Mouse (Mus musculus) heart, embryonic 11.5 days (tissue): ENCODE results near the gene Olfr1496. TPM values are rescaled to one million over a fixed set of nuclear protein-coding genes. Genes with fewer than 3 reads are reported as not detected.

Source experiments
- ATAC-seq: fragments of 200-750 bp; cut with Nextera tagmentation; replicated peaks from 2 replicates; pipeline ENCODE4 v1.8.0; 2017; ENCODE audit warnings: moderate library complexity; ENCODE audit not compliant: insufficient number of reproducible peaks, low FRiP score, low TSS enrichment
- H3K27ac ChIP-seq: fragments of 300-500 bp; sonication (generic); 2 replicates; pipeline ENCODE4 v1.5.1; 2014; ENCODE audit warnings: mild to moderate bottlenecking, low read depth, low read length
- H3K27me3 ChIP-seq: fragments of 300-500 bp; sonication (generic); 2 replicates; pipeline ENCODE4 v1.6.1; 2014; ENCODE audit warnings: mild to moderate bottlenecking, low read length, mixed read lengths; ENCODE audit not compliant: control insufficient read depth, insufficient read depth
- H3K36me3 ChIP-seq: fragments of 300-500 bp; sonication (generic); 2 replicates; pipeline ENCODE4 v1.6.1; 2014; ENCODE audit warnings: mild to moderate bottlenecking, low read length, moderate library complexity, mixed read lengths; ENCODE audit not compliant: control insufficient read depth, insufficient read depth
- H3K4me1 ChIP-seq: fragments of 300-500 bp; sonication (generic); 2 replicates; pipeline ENCODE4 v1.6.1; 2014; ENCODE audit warnings: low read length; ENCODE audit not compliant: control insufficient read depth, insufficient read depth
- H3K4me2 ChIP-seq: fragments of 300-500 bp; sonication (generic); 2 replicates; pipeline ENCODE4 v1.6.1; 2014; ENCODE audit warnings: mild to moderate bottlenecking, moderate library complexity
- H3K4me3 ChIP-seq: fragments of 300-500 bp; sonication (generic); 2 replicates; pipeline ENCODE4 v1.5.1; 2014; ENCODE audit warnings: low read depth, low read length
- H3K9ac ChIP-seq: fragments of 300-500 bp; sonication (generic); 2 replicates; pipeline ENCODE4 v1.6.1; 2014; ENCODE audit warnings: mild to moderate bottlenecking, low read depth, low read length, moderate library complexity
- H3K9me3 ChIP-seq: fragments of 300-500 bp; sonication (generic); replicated peaks from 2 replicates; pipeline ENCODE4 v1.6.1; 2016; ENCODE audit warnings: low read length; ENCODE audit not compliant: control insufficient read depth
- WGBS: fragments of 180-500 bp; shearing (Covaris S2); extraction: QIAGEN DNeasy Blood & Tissue Kit; methylation state at CpG from one replicate; pipeline ENCODE4 v1.1.7; 2014; ENCODE audit not compliant: insufficient replicate concordance; 5-methylcytosine and 5-hydroxymethylcytosine counted together
- polyA plus RNA-seq: library from polyadenylated mRNA; unstranded; fragments of >200 nt; fragmentation: Nextera tagmentation; extraction: Ambion mirVana; gene quantifications from 2 replicates; pipeline ENCODE4 v1.2.1, GENCODE M21; 2014

Olfr1496 gene
- polyA plus RNA-seq, 1 experiment from 2014 or later = not detected

DNA sequence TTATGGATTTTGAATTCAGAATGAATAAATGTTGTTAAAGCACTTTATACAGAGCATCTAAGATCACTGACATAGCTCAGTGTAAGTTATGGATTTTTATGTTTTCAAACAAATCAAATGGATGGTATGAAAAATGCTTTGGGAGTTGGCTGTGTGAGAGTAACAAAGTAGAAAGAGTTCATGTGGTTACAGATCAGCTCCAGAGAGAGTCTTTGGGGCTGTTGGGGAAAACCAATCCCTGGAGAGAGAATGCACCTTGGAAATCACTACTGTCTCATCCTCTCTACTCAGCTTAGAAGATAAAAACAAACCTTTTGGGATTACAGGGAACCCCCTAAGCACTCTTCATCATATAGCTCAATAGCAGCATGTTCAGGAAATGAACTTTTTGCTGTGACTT lies 41.7 kb downstream of the Olfr1496 start, which contains the start of gene Olfr1499:
Gene Olfr1499 (minus strand): TSS at position 101 of the 400 bp plus-strand sequence.
- H3K9me3 ChIP-seq = no peaks in the 10 kb centered on the region
- H3K27me3 ChIP-seq = no peaks in the 10 kb centered on the region
- no peaks in the 10 kb centered on the region for H3K36me3 ChIP-seq
- no peak within 1 kb of the TSS for H3K4me2 ChIP-seq
- H3K4me1 ChIP-seq = no peaks in the 10 kb centered on the region
- no peak within 1 kb of the TSS for H3K27ac ChIP-seq
- no peak for ATAC-seq
- no peak within 1 kb of the TSS for H3K9ac ChIP-seq
- H3K4me3 ChIP-seq = no peak within 1 kb of the TSS

DNA sequence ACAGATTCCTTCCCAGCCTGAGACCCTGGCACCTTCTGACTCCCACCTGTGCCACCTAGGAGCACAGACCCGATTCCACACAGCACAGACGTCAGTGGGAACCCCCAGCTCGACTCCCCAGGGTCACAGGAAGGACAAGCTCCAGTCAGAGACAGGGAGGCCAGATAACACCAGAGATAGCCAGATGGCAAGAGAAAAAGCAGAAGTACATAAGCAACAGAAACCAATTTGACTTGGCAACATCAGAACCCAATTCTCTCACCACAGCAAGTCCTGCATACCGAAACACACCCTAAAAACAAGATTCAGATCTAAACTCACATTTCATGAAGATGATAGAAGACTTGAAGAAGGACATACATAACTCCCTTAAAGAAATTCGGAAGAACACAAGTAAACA lies 43.2 kb downstream of the Olfr1496 start:
- Histone ChIP-seq H3K9ac (no peak overlapping the region), H3K27me3 (no peaks in the 10 kb centered on the region), H3K27ac (no peak overlapping the region), H3K4me3 (no peak overlapping the region), H3K4me2 (no peak overlapping the region), H3K4me1 (no peaks in the 10 kb centered on the region), H3K9me3 (no peaks in the 10 kb centered on the region), H3K36me3 (no peaks in the 10 kb centered on the region)
- no peak for ATAC-seq
- 54% methylated on average over 5 of the region's 5 CpGs for WGBS

DNA sequence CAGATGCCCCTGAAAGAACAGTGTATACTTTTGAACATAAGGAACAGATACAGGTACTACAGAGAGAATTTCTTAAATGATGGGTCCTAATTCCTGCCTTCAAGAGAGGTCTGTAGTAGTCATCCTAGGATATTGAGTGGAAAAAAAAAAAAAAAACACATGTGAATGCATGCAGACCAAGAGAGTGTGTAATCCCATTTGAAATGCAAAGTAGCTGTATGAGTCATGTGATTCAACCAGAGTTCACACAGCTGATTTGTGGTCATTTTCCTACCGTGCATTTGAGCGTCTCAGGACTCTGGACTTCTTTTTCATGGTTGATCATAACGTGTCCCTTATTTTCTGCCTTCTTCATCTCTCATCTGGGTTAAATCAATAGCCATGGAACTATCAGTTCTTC lies 50.8 kb downstream of the Olfr1496 start:
- H3K4me3 ChIP-seq = no peak overlapping the region
- no peaks in the 10 kb centered on the region for H3K27me3 ChIP-seq
- H3K9me3 ChIP-seq = no peaks in the 10 kb centered on the region
- no peaks in the 10 kb centered on the region for H3K36me3 ChIP-seq
- no peak overlapping the region for H3K9ac ChIP-seq
- ATAC-seq = no peak
- no peak overlapping the region for H3K4me2 ChIP-seq
- WGBS = 72% methylated on average over 3 of the region's 3 CpGs
- no peaks in the 10 kb centered on the region for H3K4me1 ChIP-seq
- no peak overlapping the region for H3K27ac ChIP-seq

DNA sequence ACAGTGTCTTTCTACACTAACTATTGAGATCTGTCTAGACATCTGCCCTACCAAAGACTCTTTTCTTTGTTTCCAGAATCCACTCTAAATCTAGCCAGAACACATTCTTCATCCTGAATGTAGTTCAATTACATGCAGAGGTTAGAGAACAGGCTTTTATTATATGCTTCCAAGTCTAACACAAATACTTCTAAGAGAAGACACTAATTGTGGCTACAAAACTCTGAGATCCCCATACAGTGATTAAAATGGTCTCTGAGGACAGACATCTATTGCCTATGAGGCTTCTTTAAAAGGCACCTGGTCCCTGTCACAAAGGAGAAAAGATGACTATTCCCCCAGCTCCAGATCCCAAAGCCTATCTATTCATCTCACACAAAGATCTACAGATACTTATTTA lies 52.7 kb downstream of the Olfr1496 start, which contains the start of gene Olfr1500:
Gene Olfr1500 (minus strand): TSS at position 101 of the 400 bp plus-strand sequence.
- Histone ChIP-seq H3K9me3 (no peaks in the 10 kb centered on the region), H3K4me1 (no peaks in the 10 kb centered on the region), H3K4me3 (no peak within 1 kb of the TSS), H3K36me3 (no peaks in the 10 kb centered on the region), H3K4me2 (no peak within 1 kb of the TSS), H3K27ac (no peak within 1 kb of the TSS), H3K27me3 (no peaks in the 10 kb centered on the region), H3K9ac (no peak within 1 kb of the TSS)
- no peak for ATAC-seq

Other genes starting within 250 kb of the Olfr1496 start
- gene Olfr1480, start 250.0 kb upstream of the Olfr1496 start, polyA plus RNA-seq = not detected in 2 replicates
- gene Olfr1484, start 194.4 kb upstream of the Olfr1496 start, polyA plus RNA-seq = not detected in 2 replicates
- gene Olfr1487, start 160.5 kb upstream of the Olfr1496 start, polyA plus RNA-seq = not detected in 2 replicates
- gene Olfr1489, start 146.3 kb upstream of the Olfr1496 start, polyA plus RNA-seq = not detected in 2 replicates
- not detected in 2 replicates for gene Olfr1490, start 126.8 kb upstream of the Olfr1496 start, polyA plus RNA-seq
- not detected in 2 replicates for gene Olfr1491, start 80.6 kb upstream of the Olfr1496 start, polyA plus RNA-seq
- not detected in 2 replicates for gene Olfr1493-ps1, start 54.6 kb upstream of the Olfr1496 start, polyA plus RNA-seq
- not detected in 2 replicates for gene Olfr1494, start 38.1 kb upstream of the Olfr1496 start, polyA plus RNA-seq
- gene Olfr1495, start 13.3 kb upstream of the Olfr1496 start, polyA plus RNA-seq = not detected in 2 replicates
- not detected in 2 replicates for gene Olfr1497, start 20.3 kb downstream of the Olfr1496 start, polyA plus RNA-seq
- not detected in 2 replicates for gene Olfr1499, start 41.6 kb downstream of the Olfr1496 start, polyA plus RNA-seq
- not detected in 2 replicates for gene Olfr1500, start 52.6 kb downstream of the Olfr1496 start, polyA plus RNA-seq
- not detected in 2 replicates for gene Olfr1501, start 72.8 kb downstream of the Olfr1496 start, polyA plus RNA-seq
- not detected in 2 replicates for gene Olfr1502, start 83.9 kb downstream of the Olfr1496 start, polyA plus RNA-seq
- gene Olfr1504, start 120.0 kb downstream of the Olfr1496 start, polyA plus RNA-seq = not detected in 2 replicates
- not detected in 2 replicates for gene Olfr1505, start 135.7 kb downstream of the Olfr1496 start, polyA plus RNA-seq